Mouse (Mus musculus) kidney, adult 2 months (tissue): ENCODE data around the gene Pdcd4. TPM values are rescaled to one million over a fixed set of nuclear protein-coding genes. Genes with fewer than 3 reads are reported as not detected.

Experiments
- DNase-seq: peaks from one replicate; pipeline ENCODE4 v3.0.0; 2021
- H3K27ac ChIP-seq: fragments of 200-500 bp; 2 replicates; pipeline ENCODE4 v1.5.1; 2012; ENCODE audit warnings: low read depth, low read length, control low read depth, inconsistent platforms; ENCODE audit not compliant: insufficient read depth
- H3K27me3 ChIP-seq: fragments of 200-500 bp; replicated peaks from 2 replicates; pipeline ENCODE4 v1.6.1; 2012; ENCODE audit warnings: mild to moderate bottlenecking, moderate library complexity, low read length, inconsistent platforms; ENCODE audit not compliant: control insufficient read depth, insufficient read depth
- H3K36me3 ChIP-seq: fragments of 200-500 bp; 2 replicates; pipeline ENCODE4 v1.6.1; 2012; ENCODE audit warnings: mild to moderate bottlenecking, moderate library complexity, low read length, inconsistent platforms; ENCODE audit not compliant: control insufficient read depth, insufficient read depth
- H3K4me1 ChIP-seq: fragments of 200-500 bp; 2 replicates; pipeline ENCODE4 v1.6.1; 2011; ENCODE audit warnings: low read length; ENCODE audit not compliant: control insufficient read depth, insufficient read depth
- H3K4me3 ChIP-seq: fragments of 200-500 bp; 2 replicates; pipeline ENCODE4 v1.5.1; 2011; ENCODE audit warnings: mild to moderate bottlenecking, low read depth, low read length, control low read depth; ENCODE audit not compliant: insufficient read depth
- CTCF ChIP-seq: fragments of 200-500 bp; conservative IDR thresholded peaks from 2 replicates; pipeline ENCODE4 v1.5.1; 2011; ENCODE audit warnings: low read depth, mild to moderate bottlenecking, control low read depth, low read length, moderate library complexity, mixed read lengths; ENCODE audit not compliant: insufficient read depth, insufficient read length
- POLR2A ChIP-seq: fragments of 200-500 bp; IDR thresholded peaks from one replicate; pipeline ENCODE4 v1.6.1; 2011; ENCODE audit warnings: low read depth, low read length, control low read depth
- WGBS: fragments of 180-500 bp; shearing (Covaris S2); methylation state at CpG from one replicate; pipeline ENCODE4 v1.1.7; 2018; 5-methylcytosine and 5-hydroxymethylcytosine counted together
- polyA plus RNA-seq: library from polyadenylated mRNA; depleted of rRNA; stranded (reverse); fragments of >200 nt; gene quantifications from 2 replicates; pipeline ENCODE4 v1.2.3, GENCODE M21; 2012

Gene Pdcd4
- polyA plus RNA-seq, 1 experiment: 10.3 TPM

DNA sequence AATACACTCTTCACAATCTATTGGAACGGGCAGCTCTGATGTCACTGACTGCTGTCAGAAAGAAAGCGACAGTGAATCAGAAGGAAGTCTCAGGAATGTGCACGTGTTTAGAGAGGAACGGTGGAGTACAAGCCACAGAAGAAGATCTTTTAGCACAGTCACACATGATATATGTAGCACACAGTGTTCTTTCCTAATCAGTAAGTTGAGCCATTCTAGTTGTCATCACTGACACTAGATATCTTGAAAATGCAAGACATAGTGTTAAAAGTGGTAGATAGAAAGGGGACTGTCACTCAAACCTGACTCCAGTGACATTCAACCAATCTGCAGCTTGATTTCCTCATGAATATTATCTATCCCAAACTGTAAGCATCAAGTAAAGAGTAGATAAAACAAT is 47.4 kb downstream of the Pdcd4 start:
- no peak overlapping the region for H3K4me3 ChIP-seq
- no peaks in the 10 kb centered on the region for H3K4me1 ChIP-seq
- no peak for DNase-seq
- 67% methylated on average over 4 of the region's 4 CpGs for WGBS
- H3K36me3 ChIP-seq: no peaks in the 10 kb centered on the region
- no peak overlapping the region for H3K27ac ChIP-seq
- TF ChIP-seq CTCF: no peak
- no peak for TF ChIP-seq POLR2A
- no peaks in the 10 kb centered on the region for H3K27me3 ChIP-seq

DNA sequence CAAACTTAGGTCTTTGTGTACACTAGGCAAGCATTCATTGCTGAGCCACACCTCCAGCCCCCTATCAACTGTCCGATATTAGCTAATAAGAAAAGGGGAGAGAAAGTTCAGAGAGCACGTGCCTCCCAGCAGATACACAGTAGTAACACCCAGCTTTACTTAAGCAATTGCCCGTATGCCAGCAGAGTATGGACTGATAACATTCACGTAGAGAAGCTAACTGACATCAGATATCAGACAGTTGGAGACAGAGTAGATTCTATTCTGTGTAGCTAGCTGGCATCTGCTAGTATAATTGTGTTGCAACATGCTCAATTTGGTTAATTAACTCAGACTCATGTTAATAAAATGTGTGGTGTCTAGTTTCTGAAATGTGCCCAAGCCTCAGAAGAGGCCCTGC is 49.1 kb downstream of the Pdcd4 start:
- DNase-seq: no peak
- Histone ChIP-seq H3K4me1 (peaks cover 4% of the 10 kb centered on the region; the same call in 1 of the 2 replicates), H3K36me3 (no peaks in the 10 kb centered on the region), H3K4me3 (no peak overlapping the region), H3K27me3 (no peaks in the 10 kb centered on the region), H3K27ac (no peak overlapping the region)
- TF ChIP-seq CTCF: no peak
- no peak for TF ChIP-seq POLR2A
- WGBS: 87% methylated on average over 4 of the region's 4 CpGs

DNA sequence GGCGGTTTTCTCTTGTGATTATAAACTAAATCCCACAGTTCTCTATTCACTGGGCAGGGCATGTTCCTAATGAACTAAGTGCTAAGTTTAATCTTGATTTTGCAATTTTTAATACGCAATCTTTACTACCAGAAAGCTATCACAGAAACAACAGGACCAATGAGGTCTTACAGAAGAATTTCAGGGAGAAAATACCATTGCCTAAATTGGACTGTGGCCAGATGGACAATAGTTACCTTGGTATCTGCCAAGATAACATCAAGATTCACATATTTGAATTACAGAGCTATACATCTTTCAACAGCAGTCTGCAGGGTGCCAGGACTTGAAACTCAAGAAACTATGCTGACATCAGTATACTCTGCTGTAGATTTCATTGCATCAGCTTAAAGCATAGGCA is 50.3 kb downstream of the Pdcd4 start:
- Histone ChIP-seq H3K4me1 (peaks cover 4% of the 10 kb centered on the region; the same call in 1 of the 2 replicates), H3K4me3 (no peak overlapping the region), H3K27ac (no peak overlapping the region), H3K27me3 (no peaks in the 10 kb centered on the region), H3K36me3 (no peaks in the 10 kb centered on the region)
- WGBS: 93% methylated on average over 2 of the region's 2 CpGs
- no peak for TF ChIP-seq CTCF
- no peak for TF ChIP-seq POLR2A
- no peak for DNase-seq

DNA sequence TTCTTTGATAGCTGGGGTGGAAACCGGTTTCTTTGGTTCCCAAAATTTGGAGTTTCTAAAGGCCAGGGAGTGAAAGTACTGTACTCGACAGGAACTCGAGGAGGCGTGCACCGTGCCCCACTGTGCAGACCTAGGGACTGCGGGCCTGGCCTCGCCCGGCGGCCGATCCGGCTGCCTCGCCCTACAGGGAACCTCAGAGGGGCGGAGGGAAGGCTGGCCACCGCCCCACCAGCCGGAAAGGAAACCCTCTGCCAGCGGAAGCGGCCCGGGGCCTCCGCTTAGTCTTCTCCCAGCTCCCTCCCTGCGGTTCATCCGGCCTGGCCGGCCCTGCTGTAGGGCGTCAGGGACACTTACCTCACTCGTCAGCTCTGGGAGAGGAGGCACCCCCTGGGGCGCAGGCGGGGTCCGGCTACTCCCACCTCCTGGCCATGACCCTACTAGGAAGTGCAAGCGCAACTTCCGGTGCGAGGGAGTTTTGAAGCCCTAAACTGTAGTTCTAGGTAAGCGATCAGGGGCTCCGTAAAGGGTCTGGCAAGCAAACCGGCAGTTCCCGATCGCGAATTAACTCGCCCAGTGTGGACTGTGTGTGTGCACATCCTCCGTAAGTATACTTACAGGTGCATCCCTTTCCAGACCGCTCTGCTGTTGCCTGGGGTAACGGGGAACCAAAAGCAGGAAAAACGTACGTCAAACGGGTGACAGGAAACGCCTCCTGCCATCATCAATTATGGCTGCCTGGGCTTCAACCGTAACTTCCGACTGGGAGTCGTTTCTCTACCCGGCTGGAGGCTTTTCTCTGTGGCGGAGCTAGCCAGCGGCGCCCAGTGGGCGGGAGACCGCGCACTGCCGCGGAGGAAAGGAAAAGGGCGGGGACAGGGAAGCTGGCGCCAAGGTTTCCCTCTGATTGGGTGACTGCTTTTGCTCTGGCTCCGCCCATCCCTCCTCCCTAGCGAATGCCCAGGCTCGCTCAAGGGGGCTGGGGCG is 52.1 kb downstream of the Pdcd4 start, which contains the start of the genes Shoc2 and Bbip1:
Gene Shoc2, plus strand, starts transcription at position 505 of the 984 bp plus-strand sequence.
Gene Bbip1, minus strand, starts transcription at position 826 of the 984 bp plus-strand sequence.
- TF ChIP-seq CTCF: 0 out of 2 replicates have a peak, but pooled peaks have one; percentile 2
- TF ChIP-seq POLR2A: peak; percentile 88
- Histone ChIP-seq H3K27me3 (no peaks in the 10 kb centered on the region), H3K4me1 (peaks cover 7% of the 10 kb centered on the region; the same call in 1 of the 2 replicates), H3K27ac (peak within 1 kb of the TSS; percentile 64), H3K4me3 (peak within 1 kb of the TSS; percentile 74), H3K36me3 (no peaks in the 10 kb centered on the region)
- under 1% methylated on average over 62 of the region's 62 CpGs for WGBS
- peak; percentile 100 for DNase-seq

DNA sequence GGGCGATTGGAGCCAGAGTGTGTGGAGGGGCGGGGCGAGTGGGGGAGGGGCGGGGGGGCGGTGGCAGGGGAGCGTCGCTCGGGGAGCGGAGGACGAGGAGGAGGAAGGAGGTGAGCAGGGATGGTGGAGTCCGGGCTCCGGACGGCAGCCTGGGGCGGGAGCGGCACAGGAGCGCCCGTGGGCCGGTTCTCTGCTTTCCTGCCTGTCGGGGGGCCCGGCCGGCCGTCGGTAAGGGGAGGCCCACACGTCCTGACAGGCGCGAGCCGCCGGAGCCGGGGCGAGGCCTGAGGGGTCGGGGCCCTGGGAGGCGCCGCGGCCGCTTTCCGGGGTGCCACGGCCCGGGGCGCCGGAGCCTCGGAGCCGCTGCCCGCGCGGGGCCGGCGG is 52.7 kb downstream of the Pdcd4 start:
- Histone ChIP-seq H3K27ac (peak overlapping the region; percentile 64; the same call in 1 of the 2 replicates), H3K27me3 (no peaks in the 10 kb centered on the region), H3K36me3 (no peaks in the 10 kb centered on the region), H3K4me1 (peaks cover 11% of the 10 kb centered on the region; the same call in 1 of the 2 replicates), H3K4me3 (peak overlapping the region; percentile 74)
- 4% methylated on average over 47 of the region's 47 CpGs for WGBS
- TF ChIP-seq CTCF (no peak), POLR2A (no peak)
- no peak for DNase-seq

DNA sequence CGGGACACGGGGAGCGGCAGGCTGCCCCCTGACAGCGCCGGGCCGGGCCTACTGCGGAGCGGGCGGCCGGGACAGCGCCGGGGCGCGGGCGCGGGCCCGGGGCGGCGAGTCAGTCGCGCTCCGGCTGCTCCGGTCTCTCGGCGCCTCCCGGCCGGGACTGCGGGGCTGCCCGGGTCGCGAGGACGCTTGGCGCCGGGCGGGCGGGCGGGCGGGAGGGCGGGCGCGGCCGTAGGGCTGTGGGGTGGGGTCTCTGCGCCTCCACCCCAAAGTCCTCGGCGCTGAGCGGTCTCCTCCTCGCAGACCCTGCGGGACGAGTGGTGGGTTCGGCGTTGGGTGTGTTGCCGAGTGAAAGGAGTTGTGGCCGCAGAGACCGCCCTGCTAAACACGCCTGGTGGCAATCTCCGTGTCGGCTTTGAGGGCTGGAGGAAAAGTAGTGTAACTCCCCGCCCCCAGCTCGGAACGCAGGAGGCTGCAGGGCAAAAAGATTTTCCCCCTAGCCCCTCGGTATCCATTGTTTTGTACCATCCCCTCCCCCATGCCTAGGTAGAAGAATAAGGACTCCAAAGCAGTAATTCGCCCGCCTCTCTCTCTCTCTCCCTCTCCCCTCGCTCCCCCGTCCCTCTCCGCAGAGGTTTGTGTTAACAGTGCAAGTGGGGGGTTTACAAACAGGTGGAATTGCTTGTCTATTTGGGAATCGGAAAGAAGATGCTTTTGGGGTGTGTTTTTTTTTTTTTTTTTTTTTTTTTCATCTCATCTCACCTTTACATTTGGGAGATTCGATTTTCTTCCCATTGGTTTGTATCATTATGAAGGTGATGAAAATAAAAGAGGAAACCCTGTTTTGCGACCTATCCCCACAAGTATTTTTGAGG is 53.4 kb downstream of the Pdcd4 start:
- H3K4me1 ChIP-seq: peaks cover 13% of the 10 kb centered on the region; the same call in 1 of the 2 replicates
- WGBS: 1% methylated on average over 62 of the region's 69 CpGs
- H3K27me3 ChIP-seq: no peaks in the 10 kb centered on the region
- peak; percentile 40 for DNase-seq
- no peak for TF ChIP-seq POLR2A
- TF ChIP-seq CTCF: no peak
- peak overlapping the region; percentile 64; the same call in 1 of the 2 replicates for H3K27ac ChIP-seq
- H3K4me3 ChIP-seq: peak overlapping the region; percentile 74
- H3K36me3 ChIP-seq: no peaks in the 10 kb centered on the region
